Mouse (Mus musculus) stomach, postnatal 0 days (tissue): Measurements from ENCODE around the gene Mpig6b. TPM values are rescaled to one million over a fixed set of nuclear protein-coding genes. Genes with fewer than 3 reads are reported as not detected.

Experiments
- ATAC-seq: fragments of 200-750 bp; cut with Nextera tagmentation; 2 replicates; pipeline ENCODE4 v1.8.0; 2017; ENCODE audit not compliant: low FRiP score, low TSS enrichment
- DNase-seq: peaks from one replicate; pipeline ENCODE4 v3.0.0-alpha.2; 2016; ENCODE audit warnings: low spot score
- H3K27ac ChIP-seq: fragments of 300-500 bp; sonication (generic); replicated peaks from 2 replicates; pipeline ENCODE4 v1.5.1; 2014; ENCODE audit warnings: mild to moderate bottlenecking, control low read depth
- H3K27me3 ChIP-seq: fragments of 300-500 bp; sonication (generic); 2 replicates; pipeline ENCODE4 v1.6.1; 2014; ENCODE audit warnings: low read length; ENCODE audit not compliant: control insufficient read depth, insufficient read depth
- H3K36me3 ChIP-seq: fragments of 300-500 bp; sonication (generic); 2 replicates; pipeline ENCODE4 v1.6.1; 2014; ENCODE audit warnings: low read length, mixed read lengths; ENCODE audit not compliant: control insufficient read depth, insufficient read depth
- H3K4me1 ChIP-seq: fragments of 300-500 bp; sonication (generic); replicated peaks from 2 replicates; pipeline ENCODE4 v1.6.1; 2014; ENCODE audit warnings: antibody characterized with exemption; ENCODE audit not compliant: control insufficient read depth, insufficient read depth
- H3K4me2 ChIP-seq: fragments of 300-500 bp; sonication (generic); replicated peaks from 2 replicates; pipeline ENCODE4 v1.6.1; 2014; ENCODE audit warnings: low read depth, mild to moderate bottlenecking, control low read depth, moderate library complexity
- H3K4me3 ChIP-seq: fragments of 300-500 bp; sonication (generic); 2 replicates; pipeline ENCODE4 v1.5.1; 2014; ENCODE audit warnings: low read depth, low read length, control low read depth
- H3K9ac ChIP-seq: fragments of 300-500 bp; sonication (generic); 2 replicates; pipeline ENCODE4 v1.6.1; 2014; ENCODE audit warnings: mild to moderate bottlenecking, low read length, control low read depth, mixed read lengths
- H3K9me3 ChIP-seq: fragments of 300-500 bp; sonication (generic); 2 replicates; pipeline ENCODE4 v1.6.1; 2016; ENCODE audit warnings: low read length; ENCODE audit not compliant: control insufficient read depth
- CTCF ChIP-seq: IDR thresholded peaks from 2 replicates; pipeline ENCODE4 v1.5.1; 2016; ENCODE audit warnings: antibody characterized with exemption, low read depth, mild to moderate bottlenecking, moderate library complexity
- EP300 ChIP-seq: optimal IDR thresholded peaks from 2 replicates; pipeline ENCODE3; 2016; ENCODE audit warnings: antibody characterized with exemption
- WGBS: fragments of 180-500 bp; shearing (Covaris S2); extraction: QIAGEN DNeasy Blood & Tissue Kit; methylation state at CpG from one replicate; pipeline ENCODE4 v1.1.7; 2014; 5-methylcytosine and 5-hydroxymethylcytosine counted together
- polyA plus RNA-seq: library from polyadenylated mRNA; unstranded; fragments of >200 nt; fragmentation: Nextera tagmentation; extraction: Ambion mirVana; gene quantifications from 2 replicates; pipeline ENCODE4 v1.2.1, GENCODE M21; 2015

Mpig6b gene
- polyA plus RNA-seq, 1 experiment from 2014 or later: 0.49 TPM

DNA sequence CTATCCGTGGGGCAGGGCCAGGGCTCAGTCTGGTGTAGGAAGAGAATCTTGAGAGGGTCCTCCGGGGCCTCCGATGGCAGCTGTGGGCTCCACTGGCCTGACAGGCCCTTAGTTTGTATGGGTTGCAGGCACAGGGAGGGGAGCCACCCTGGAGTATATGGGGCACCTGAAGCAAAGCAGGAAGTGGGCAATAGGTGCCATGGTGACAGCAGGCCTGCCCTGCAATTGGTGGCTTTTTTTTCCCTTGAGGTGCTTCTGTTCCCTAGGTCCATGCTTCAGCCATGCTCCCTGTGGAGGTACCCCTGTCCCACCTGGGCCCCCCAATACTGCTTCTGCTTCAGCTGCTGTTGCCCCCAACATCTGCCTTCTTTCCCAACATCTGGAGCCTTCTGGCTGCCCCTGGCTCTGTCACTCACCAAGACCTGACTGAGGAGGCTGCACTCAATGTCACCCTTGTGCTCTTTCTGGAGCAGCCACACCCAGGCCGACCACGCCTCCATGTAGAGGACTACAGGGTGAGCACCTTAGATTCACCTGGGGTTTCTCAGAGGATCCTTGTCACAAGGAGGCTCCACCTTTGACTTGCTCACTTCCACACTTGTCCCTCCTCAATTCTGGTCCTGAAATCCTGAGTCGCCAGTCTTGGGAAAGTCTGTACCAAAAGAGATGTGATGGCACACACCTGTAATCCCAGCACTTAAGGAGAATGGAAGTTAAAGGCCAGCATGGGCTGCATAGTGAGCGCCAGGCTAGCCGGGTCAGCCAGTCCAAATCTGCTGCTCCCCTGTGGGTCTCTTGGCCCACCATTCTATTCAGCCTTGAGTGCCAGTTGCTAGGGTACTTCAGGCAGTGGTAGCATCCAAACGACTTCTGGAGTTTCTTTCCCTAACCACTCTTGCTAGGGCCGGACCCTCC is 48.9 kb downstream of the Mpig6b start:
- Histone ChIP-seq H3K4me2 (no peak overlapping the region), H3K9ac (peak overlapping the region; percentile 4; the same call in 1 of the 2 replicates), H3K27ac (peak overlapping the region; percentile 76), H3K4me1 (no peaks in the 10 kb centered on the region), H3K9me3 (no peaks in the 10 kb centered on the region), H3K36me3 (peaks cover 28% of the 10 kb centered on the region), H3K4me3 (no peak overlapping the region), H3K27me3 (no peaks in the 10 kb centered on the region)
- ATAC-seq: peak; percentile 13; the same call in 1 of the 2 replicates
- TF ChIP-seq EP300 (no peak), CTCF (no peak)
- DNase-seq: peak; percentile 53
- WGBS: 71% methylated on average over 10 of the region's 10 CpGs

DNA sequence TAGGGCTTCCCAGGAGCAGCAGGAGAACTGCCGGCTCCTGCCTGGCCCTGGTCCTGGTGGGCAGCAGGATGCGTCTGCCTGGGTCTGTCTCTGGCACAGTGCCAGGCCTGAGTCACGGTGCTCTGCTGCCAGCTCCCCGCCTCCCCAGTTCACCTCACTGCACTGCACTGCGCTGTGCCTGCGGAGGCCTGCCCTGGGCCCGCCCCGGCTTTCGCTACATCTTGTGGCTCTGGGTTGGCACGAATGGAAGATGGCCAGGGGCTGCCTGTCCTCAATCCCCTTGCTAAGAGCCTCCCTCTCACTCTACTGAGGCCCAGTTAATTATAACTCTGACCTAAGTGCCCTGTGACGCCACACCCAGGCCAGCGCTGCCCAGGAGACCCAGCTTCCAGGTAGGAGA is 49.6 kb downstream of the Mpig6b start, which contains the start of gene Vwa7:
TSS of gene Vwa7 (plus strand) at position 204 of the 400 bp plus-strand sequence.
- Histone ChIP-seq H3K27ac (peak within 1 kb of the TSS; percentile 76), H3K4me1 (no peaks in the 10 kb centered on the region), H3K27me3 (no peaks in the 10 kb centered on the region), H3K36me3 (peaks cover 34% of the 10 kb centered on the region), H3K9ac (peak within 1 kb of the TSS; percentile 4; the same call in 1 of the 2 replicates), H3K4me2 (no peak within 1 kb of the TSS), H3K9me3 (no peaks in the 10 kb centered on the region), H3K4me3 (no peak within 1 kb of the TSS)
- no peak for TF ChIP-seq CTCF
- no peak for TF ChIP-seq EP300
- WGBS: 24% methylated on average over 11 of the region's 12 CpGs
- DNase-seq (peak; percentile 71), ATAC-seq (peak; percentile 51)

DNA sequence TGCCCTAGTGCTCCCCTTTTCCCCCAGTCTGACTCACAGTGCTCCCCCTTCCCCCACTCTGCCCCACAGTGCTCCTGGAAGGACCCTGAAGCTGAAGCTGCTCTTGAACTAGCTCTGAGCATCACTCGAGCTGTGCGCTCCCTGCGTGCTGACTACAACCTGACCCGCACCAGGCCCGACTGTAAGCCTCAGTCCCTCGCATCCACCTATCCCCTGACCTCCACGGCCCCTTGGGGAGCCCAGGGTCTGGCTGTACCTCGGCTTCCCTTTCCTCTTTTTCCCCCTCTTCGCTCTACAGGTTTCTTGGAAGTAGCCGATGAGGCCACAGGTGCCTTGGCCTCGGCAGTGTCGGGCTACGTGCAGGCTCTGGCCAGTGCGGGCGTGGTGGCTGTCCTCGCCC is 50.7 kb downstream of the Mpig6b start:
- no peak overlapping the region for H3K4me2 ChIP-seq
- H3K4me3 ChIP-seq: no peak overlapping the region
- ATAC-seq: no peak
- no peaks in the 10 kb centered on the region for H3K4me1 ChIP-seq
- H3K27me3 ChIP-seq: no peaks in the 10 kb centered on the region
- no peak for DNase-seq
- H3K9ac ChIP-seq: no peak overlapping the region
- TF ChIP-seq EP300 (no peak), CTCF (no peak)
- 87% methylated on average over 16 of the region's 16 CpGs for WGBS
- H3K9me3 ChIP-seq: no peaks in the 10 kb centered on the region
- H3K36me3 ChIP-seq: peaks cover 44% of the 10 kb centered on the region
- no peak overlapping the region for H3K27ac ChIP-seq

DNA sequence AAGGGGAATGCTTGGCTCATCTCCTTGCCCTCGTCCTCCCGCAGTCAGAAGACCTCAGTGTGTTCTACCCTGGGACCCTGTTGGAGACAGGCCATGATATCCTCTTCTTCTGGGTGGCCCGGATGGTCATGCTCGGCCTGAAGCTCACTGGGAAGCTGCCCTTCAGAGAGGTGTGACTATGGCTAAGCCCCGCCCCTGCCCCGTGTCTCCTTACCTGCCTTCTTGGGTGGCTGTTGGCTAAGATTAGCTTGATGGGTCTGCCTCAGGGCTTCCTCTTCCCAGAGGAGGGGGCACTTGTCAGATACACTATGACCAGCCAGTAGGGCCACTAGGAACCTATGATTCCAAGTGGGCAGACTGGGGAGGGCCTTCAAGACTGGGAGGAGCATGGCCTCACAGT is 52.8 kb downstream of the Mpig6b start:
- Histone ChIP-seq H3K4me1 (no peaks in the 10 kb centered on the region), H3K36me3 (peaks cover 46% of the 10 kb centered on the region), H3K9me3 (no peaks in the 10 kb centered on the region), H3K4me2 (no peak overlapping the region), H3K4me3 (no peak overlapping the region), H3K9ac (no peak overlapping the region), H3K27me3 (no peaks in the 10 kb centered on the region), H3K27ac (no peak overlapping the region)
- DNase-seq (no peak), ATAC-seq (no peak)
- 74% methylated on average over 6 of the region's 6 CpGs for WGBS
- no peak for TF ChIP-seq CTCF
- TF ChIP-seq EP300: no peak

Other genes with a start within 250 kb of the Mpig6b start
- gene Stk19, start 229.2 kb downstream of the Mpig6b start, polyA plus RNA-seq: 20.8 and 23.1 TPM in 2 replicates
- 29.6 and 32.2 TPM in 2 replicates for gene Dxo, start 229.2 kb downstream of the Mpig6b start, polyA plus RNA-seq
- gene Skiv2l, start 216.0 kb downstream of the Mpig6b start, polyA plus RNA-seq: 22.5 and 23.6 TPM in 2 replicates
- 50.0 and 53.8 TPM in 2 replicates for gene Nelfe, start 215.8 kb downstream of the Mpig6b start, polyA plus RNA-seq
- 20.7 and 23.9 TPM in 2 replicates for gene Cfb, start 203.7 kb downstream of the Mpig6b start, polyA plus RNA-seq
- 0.59 and 0.62 TPM in 2 replicates for gene Zbtb12, start 186.7 kb downstream of the Mpig6b start, polyA plus RNA-seq
- gene Gm20547, start 184.1 kb downstream of the Mpig6b start, polyA plus RNA-seq: not detected in 2 replicates
- gene C2, start 167.9 kb downstream of the Mpig6b start, polyA plus RNA-seq: 4.8 and 5.5 TPM in 2 replicates
- gene Ehmt2, start 167.7 kb downstream of the Mpig6b start, polyA plus RNA-seq: 23.8 and 26.2 TPM in 2 replicates
- 31.2 and 33.1 TPM in 2 replicates for gene Slc44a4, start 151.7 kb downstream of the Mpig6b start, polyA plus RNA-seq
- 18.3 and 18.9 TPM in 2 replicates for gene Neu1, start 134.9 kb downstream of the Mpig6b start, polyA plus RNA-seq
- 3.0 TPM in 2 replicates for gene Hspa1b, start 106.9 kb downstream of the Mpig6b start, polyA plus RNA-seq
- not detected in 2 replicates for gene Gm20481, start 96.3 kb downstream of the Mpig6b start, polyA plus RNA-seq
- 24.1 and 25.9 TPM in 2 replicates for gene Hspa1a, start 94.0 kb downstream of the Mpig6b start, polyA plus RNA-seq
- gene Hspa1l, start 93.5 kb downstream of the Mpig6b start, polyA plus RNA-seq: 0.25 and 0.48 TPM in 2 replicates
- 69.2 and 75.1 TPM in 2 replicates for gene Lsm2, start 84.3 kb downstream of the Mpig6b start, polyA plus RNA-seq
- 35.5 and 40.2 TPM in 2 replicates for gene Vars, start 65.2 kb downstream of the Mpig6b start, polyA plus RNA-seq
- gene Vwa7, start 49.6 kb downstream of the Mpig6b start, polyA plus RNA-seq: 0.28 and 0.36 TPM in 2 replicates
- gene Sapcd1, start 38.2 kb downstream of the Mpig6b start, polyA plus RNA-seq: 8.0 and 8.2 TPM in 2 replicates
- 1.9 and 2.7 TPM in 2 replicates for gene Msh5, start 19.4 kb downstream of the Mpig6b start, polyA plus RNA-seq
- 344 and 360 TPM in 2 replicates for gene Clic1, start 16.2 kb downstream of the Mpig6b start, polyA plus RNA-seq
- 84.8 and 86.8 TPM in 2 replicates for gene Ddah2, start 7.1 kb downstream of the Mpig6b start, polyA plus RNA-seq
- 260 and 317 TPM in 2 replicates for gene Ly6g6c, start 796 bp downstream of the Mpig6b start, polyA plus RNA-seq
- gene Ly6g6e, start 10.7 kb upstream of the Mpig6b start, polyA plus RNA-seq: 109 and 113 TPM in 2 replicates
- gene Ly6g6d, start 11.9 kb upstream of the Mpig6b start, polyA plus RNA-seq: 7.1 and 7.7 TPM in 2 replicates
- 0.13 TPM in 1 of 2 replicates, not detected in the other for gene Ly6g6f, start 19.4 kb upstream of the Mpig6b start, polyA plus RNA-seq
- gene Abhd16a, start 23.1 kb upstream of the Mpig6b start, polyA plus RNA-seq: 74.2 and 75.0 TPM in 2 replicates
- not detected in 2 replicates for gene Ly6g5c, start 42.1 kb upstream of the Mpig6b start, polyA plus RNA-seq
- gene Ly6g5b, start 49.2 kb upstream of the Mpig6b start, polyA plus RNA-seq: 0.18 and 0.27 TPM in 2 replicates
- 11.2 and 11.3 TPM in 2 replicates for gene Gpank1, start 55.3 kb upstream of the Mpig6b start, polyA plus RNA-seq
- 323 and 329 TPM in 2 replicates for gene Csnk2b, start 55.9 kb upstream of the Mpig6b start, polyA plus RNA-seq
- 14.4 and 15.5 TPM in 2 replicates for gene D17H6S53E, start 60.2 kb upstream of the Mpig6b start, polyA plus RNA-seq
- gene Apom, start 65.9 kb upstream of the Mpig6b start, polyA plus RNA-seq: 1.3 and 3.2 TPM in 2 replicates
- gene Bag6, start 69.0 kb upstream of the Mpig6b start, polyA plus RNA-seq: 28.1 and 30.6 TPM in 2 replicates
- gene Prrc2a, start 98.7 kb upstream of the Mpig6b start, polyA plus RNA-seq: 45.4 and 49.3 TPM in 2 replicates
- 24.3 and 25.2 TPM in 2 replicates for gene Aif1, start 109.9 kb upstream of the Mpig6b start, polyA plus RNA-seq
- 17.5 and 19.3 TPM in 2 replicates for gene Lst1, start 122.3 kb upstream of the Mpig6b start, polyA plus RNA-seq
- 0.63 and 0.78 TPM in 2 replicates for gene Ltb, start 128.3 kb upstream of the Mpig6b start, polyA plus RNA-seq
- 0.32 and 0.40 TPM in 2 replicates for gene Tnf, start 135.8 kb upstream of the Mpig6b start, polyA plus RNA-seq
- gene Lta, start 139.2 kb upstream of the Mpig6b start, polyA plus RNA-seq: 0.11 and 0.16 TPM in 2 replicates
- gene Gm16181, start 154.7 kb upstream of the Mpig6b start, polyA plus RNA-seq: 0.27 and 0.33 TPM in 2 replicates
- 3.0 and 3.6 TPM in 2 replicates for gene Atp6v1g2, start 167.5 kb upstream of the Mpig6b start, polyA plus RNA-seq
- gene Nfkbil1, start 169.6 kb upstream of the Mpig6b start, polyA plus RNA-seq: 7.4 and 7.5 TPM in 2 replicates
- 143 and 145 TPM in 2 replicates for gene Ddx39b, start 175.6 kb upstream of the Mpig6b start, polyA plus RNA-seq
- 303 and 307 TPM in 2 replicates for gene H2-D1, start 196.5 kb upstream of the Mpig6b start, polyA plus RNA-seq